Mouse (Mus musculus) liver, adult 2 months (tissue): ENCODE results near the gene Tmem217.

ENCODE experiments used
- CTCF ChIP-seq: fragments of 200-500 bp; IDR thresholded peaks from 2 replicates; pipeline ENCODE4 v1.5.1; 2011; ENCODE audit warnings: low read depth, low read length, control low read depth
- POLR2A ChIP-seq: fragments of 200-500 bp; IDR thresholded peaks from 2 replicates; pipeline ENCODE4 v1.6.1; 2011; ENCODE audit warnings: low read length, control low read depth; ENCODE audit not compliant: insufficient read depth; ENCODE audit errors: extremely low read depth

DNA sequence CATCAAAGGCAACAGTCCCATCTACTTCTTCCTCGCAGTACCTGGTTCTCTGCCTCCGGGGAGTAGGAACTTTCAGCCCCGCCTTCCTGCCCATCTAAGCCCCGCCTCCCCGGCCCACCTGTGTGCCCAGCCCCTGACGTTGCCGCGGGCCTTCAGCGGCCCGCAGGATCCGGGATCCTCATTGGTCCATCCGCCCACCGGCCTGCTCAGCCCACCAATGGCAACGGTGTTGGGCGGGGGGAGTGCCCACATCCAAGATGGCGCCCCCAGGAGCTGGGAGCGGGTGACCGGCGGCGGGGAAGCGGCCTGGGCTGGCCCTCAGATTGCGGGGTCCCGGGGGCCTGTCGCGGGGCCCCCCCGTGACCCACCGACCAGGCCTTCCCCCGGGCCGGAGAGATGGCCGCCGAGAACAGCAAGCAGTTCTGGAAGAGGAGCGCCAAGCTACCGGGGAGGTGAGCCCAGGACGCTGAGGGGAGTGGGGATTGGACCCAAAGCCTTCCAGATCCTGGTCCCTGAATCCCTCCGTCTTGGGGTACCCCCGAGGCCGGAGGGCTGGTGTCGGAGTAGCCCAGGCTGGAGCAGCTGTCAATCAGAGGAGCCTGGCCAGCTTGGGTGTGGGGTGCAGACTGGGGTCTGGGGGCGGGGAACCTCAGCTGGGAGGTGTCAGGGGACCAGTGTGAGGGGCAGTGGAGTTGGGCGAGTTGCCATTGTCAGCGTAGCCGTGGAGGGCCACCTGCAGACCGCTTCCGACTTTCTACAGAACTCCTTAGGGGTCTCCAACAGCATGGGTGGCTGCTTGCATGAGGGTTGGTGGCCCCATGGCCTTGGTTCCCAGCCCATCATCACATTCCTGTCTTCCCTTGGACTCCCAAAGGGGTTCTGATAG, 2.4 kb downstream of the Tmem217 start, which contains the start of the genes Gm17657 and Tbc1d22b:
- TF ChIP-seq CTCF (no peak), POLR2A (0 out of 2 replicates have a peak, but pooled peaks have one; percentile 34)
